Mouse (Mus musculus) liver, embryonic 16.5 days (tissue): ENCODE measurements around the gene Nelfa. TPM values are rescaled to one million over a fixed set of nuclear protein-coding genes. Genes with fewer than 3 reads are reported as not detected.

Experiments used
- ATAC-seq: fragments of 200-750 bp; cut with Nextera tagmentation; 2 replicates; pipeline ENCODE4 v1.8.0; 2017; ENCODE audit warnings: low read depth, mild to moderate bottlenecking, moderate number of reproducible peaks, moderate library complexity
- H3K27ac ChIP-seq: fragments of 300-500 bp; sonication (generic); 2 replicates; pipeline ENCODE4 v1.5.1; 2014; ENCODE audit warnings: mild to moderate bottlenecking, low read length
- H3K27me3 ChIP-seq: fragments of 300-500 bp; sonication (generic); 2 replicates; pipeline ENCODE4 v1.6.1; 2014; ENCODE audit warnings: low read depth, low read length, mixed read lengths; ENCODE audit not compliant: control insufficient read depth, insufficient read depth
- H3K36me3 ChIP-seq: fragments of 300-500 bp; sonication (generic); 2 replicates; pipeline ENCODE4 v1.6.1; 2014; ENCODE audit warnings: mild to moderate bottlenecking; ENCODE audit not compliant: control insufficient read depth, insufficient read depth
- H3K4me1 ChIP-seq: fragments of 300-500 bp; sonication (generic); 2 replicates; pipeline ENCODE4 v1.6.1; 2014; ENCODE audit warnings: low read depth, low read length, mixed read lengths; ENCODE audit not compliant: control insufficient read depth
- H3K4me2 ChIP-seq: fragments of 300-500 bp; sonication (generic); 2 replicates; pipeline ENCODE4 v1.6.1; 2014; ENCODE audit warnings: low read depth, low read length, mixed read lengths
- H3K4me3 ChIP-seq: fragments of 300-500 bp; sonication (generic); 2 replicates; pipeline ENCODE4 v1.5.1; 2014; ENCODE audit warnings: low read depth, mild to moderate bottlenecking, low read length
- H3K9ac ChIP-seq: fragments of 300-500 bp; sonication (generic); 2 replicates; pipeline ENCODE4 v1.6.1; 2014; ENCODE audit warnings: low read depth, low read length
- H3K9me3 ChIP-seq: fragments of 300-500 bp; sonication (generic); replicated peaks from 2 replicates; pipeline ENCODE4 v1.6.1; 2016; ENCODE audit warnings: low read length; ENCODE audit not compliant: control insufficient read depth
- WGBS: fragments of 180-500 bp; shearing (Covaris S2); extraction: QIAGEN DNeasy Blood & Tissue Kit; methylation state at CpG from one replicate; pipeline ENCODE4 v1.1.7; 2014; ENCODE audit not compliant: insufficient replicate concordance; 5-methylcytosine and 5-hydroxymethylcytosine counted together
- microRNA-seq: library from miRNA; unstranded; fragments of <30 nt; microRNA quantifications from one replicate; pipeline ENCODE4, GENCODE M21; 2016
- polyA plus RNA-seq: library from polyadenylated mRNA; unstranded; fragments of >200 nt; fragmentation: Nextera tagmentation; extraction: Ambion mirVana; gene quantifications from 2 replicates; pipeline ENCODE4 v1.2.1, GENCODE M21; 2015

Gene Nelfa
- polyA plus RNA-seq, 1 experiment from 2014 or later, result 23.0 TPM

DNA sequence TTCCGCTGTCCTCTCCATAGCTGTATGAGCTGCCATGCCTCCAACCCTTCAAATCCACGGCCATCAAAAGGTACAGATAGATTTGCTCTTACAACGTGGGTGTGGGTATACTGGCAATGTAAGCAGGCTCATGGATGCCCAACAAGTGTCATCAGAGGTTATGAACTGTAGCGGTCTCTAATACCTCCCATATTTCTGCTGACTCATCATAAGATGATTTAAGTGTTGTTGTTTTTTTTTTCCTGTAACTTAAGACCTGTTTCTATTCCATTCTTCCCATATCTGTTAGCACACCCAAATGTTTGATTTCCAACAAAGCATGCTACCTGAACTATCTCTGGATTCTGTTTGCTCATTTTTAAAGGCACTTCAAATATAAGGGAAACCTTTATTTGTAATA lies 55.1 kb downstream of the Nelfa start:
- H3K36me3 ChIP-seq, result peaks cover 63% of the 10 kb centered on the region
- 90% methylated on average over 4 of the region's 4 CpGs for WGBS

DNA sequence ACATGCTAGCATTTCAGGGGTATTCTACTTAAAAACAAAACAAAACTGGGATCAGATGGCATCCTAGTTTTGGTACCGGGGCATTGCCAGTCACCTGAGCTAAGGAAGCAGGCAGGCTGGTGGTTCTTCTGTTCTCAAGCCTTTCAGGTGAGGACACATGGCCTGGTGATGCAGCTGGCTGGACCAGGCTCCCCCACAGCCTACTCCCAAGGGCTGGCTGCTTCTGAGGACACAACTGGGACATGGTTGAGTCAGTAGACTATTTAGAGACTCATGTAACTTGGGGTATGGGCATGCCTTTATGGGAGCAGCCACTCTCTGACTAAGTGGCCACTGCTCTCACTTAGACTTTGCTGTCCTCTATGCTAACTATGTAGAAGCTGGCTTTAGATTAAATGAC lies 60.7 kb downstream of the Nelfa start:
- Histone ChIP-seq H3K27ac (no peak overlapping the region), H3K4me3 (no peak overlapping the region), H3K9me3 (no peaks in the 10 kb centered on the region), H3K4me1 (no peaks in the 10 kb centered on the region), H3K9ac (no peak overlapping the region), H3K36me3 (peaks cover 51% of the 10 kb centered on the region), H3K27me3 (no peaks in the 10 kb centered on the region), H3K4me2 (no peak overlapping the region)
- WGBS, result 89% methylated on average over 1 of the region's 1 CpGs
- no peak for ATAC-seq

More for the DNA sequence above, 55.1 kb downstream of the Nelfa start:
- H3K27ac ChIP-seq, result no peak overlapping the region
- H3K4me3 ChIP-seq, result no peak overlapping the region
- no peaks in the 10 kb centered on the region for H3K4me1 ChIP-seq
- no peaks in the 10 kb centered on the region for H3K27me3 ChIP-seq
- no peak overlapping the region for H3K9ac ChIP-seq
- H3K9me3 ChIP-seq, result no peaks in the 10 kb centered on the region
- no peak for ATAC-seq
- no peak overlapping the region for H3K4me2 ChIP-seq

DNA sequence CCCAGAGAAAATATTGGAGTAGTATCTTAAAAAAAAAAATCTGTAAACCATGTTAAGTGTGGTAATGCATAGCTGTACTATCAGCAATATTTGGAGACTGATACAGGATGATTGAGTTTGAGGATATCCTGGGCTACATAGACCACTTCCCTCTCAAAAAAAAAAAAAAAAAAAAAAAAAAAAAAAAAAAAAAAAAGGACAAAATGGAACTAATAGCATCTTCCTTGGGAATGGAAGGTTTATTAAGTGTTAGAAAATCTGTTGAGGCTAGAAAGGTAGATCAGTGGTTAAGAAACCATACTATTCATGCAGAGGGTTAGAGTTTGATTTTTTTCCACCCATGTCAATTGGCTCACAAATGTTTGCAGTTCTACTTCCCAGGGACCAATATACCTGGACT lies 78.5 kb downstream of the Nelfa start:
- H3K27me3 ChIP-seq, result no peaks in the 10 kb centered on the region
- H3K4me2 ChIP-seq, result no peak overlapping the region
- H3K27ac ChIP-seq, result no peak overlapping the region
- no peak overlapping the region for H3K9ac ChIP-seq
- peaks cover 4% of the 10 kb centered on the region for H3K9me3 ChIP-seq
- peaks cover 62% of the 10 kb centered on the region for H3K36me3 ChIP-seq
- no peak for ATAC-seq
- no peaks in the 10 kb centered on the region for H3K4me1 ChIP-seq
- H3K4me3 ChIP-seq, result no peak overlapping the region

DNA sequence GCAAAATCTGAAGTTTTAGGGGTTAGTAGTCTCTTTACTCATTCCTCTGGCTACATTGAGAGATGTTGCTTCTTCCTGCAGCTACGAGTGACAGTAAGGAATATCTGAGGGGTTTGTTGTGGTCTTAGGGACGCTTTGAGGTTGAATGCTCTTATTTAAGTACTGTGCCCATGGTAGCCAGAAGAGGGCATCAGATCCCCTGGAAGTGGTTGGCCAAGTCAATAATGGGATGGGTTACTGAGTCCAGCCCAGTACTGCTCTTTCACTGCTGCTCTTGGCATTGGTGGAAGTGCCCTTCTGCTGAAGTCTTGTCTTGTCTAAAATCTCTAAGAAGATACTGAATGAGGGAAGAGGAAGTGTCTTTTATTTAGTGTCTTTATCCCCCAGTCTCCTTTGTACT lies 82.2 kb downstream of the Nelfa start:
- no peak overlapping the region for H3K27ac ChIP-seq
- H3K4me1 ChIP-seq, result no peaks in the 10 kb centered on the region
- H3K4me2 ChIP-seq, result no peak overlapping the region
- ATAC-seq, result no peak
- no peak overlapping the region for H3K4me3 ChIP-seq
- no peaks in the 10 kb centered on the region for H3K27me3 ChIP-seq
- H3K9ac ChIP-seq, result no peak overlapping the region
- H3K36me3 ChIP-seq, result peaks cover 45% of the 10 kb centered on the region
- WGBS, result 64% methylated on average over 2 of the region's 2 CpGs
- H3K9me3 ChIP-seq, result no peaks in the 10 kb centered on the region

DNA sequence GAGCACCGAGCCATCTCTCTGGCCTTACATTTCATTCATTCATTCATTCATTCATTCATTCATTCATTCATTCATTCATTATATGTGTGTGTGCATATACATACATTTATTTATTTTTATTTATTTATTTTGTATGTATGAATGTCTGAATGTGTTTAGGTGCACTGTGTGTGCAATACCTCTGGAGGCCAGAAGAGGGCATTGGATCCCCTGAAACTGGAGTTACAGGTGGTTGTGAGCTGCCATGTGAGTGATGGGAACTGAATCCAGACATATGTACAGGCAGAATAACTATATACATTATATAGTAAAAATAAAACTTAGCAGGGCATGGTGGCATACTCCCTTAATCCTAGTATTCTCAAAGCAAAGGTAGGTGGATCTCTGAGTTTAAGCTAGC lies 83.1 kb downstream of the Nelfa start:
- peaks cover 43% of the 10 kb centered on the region for H3K36me3 ChIP-seq
- WGBS, result 96% methylated on average over 1 of the region's 1 CpGs
- ATAC-seq, result no peak
- H3K9me3 ChIP-seq, result no peaks in the 10 kb centered on the region
- H3K4me2 ChIP-seq, result no peak overlapping the region
- H3K4me1 ChIP-seq, result no peaks in the 10 kb centered on the region
- H3K27ac ChIP-seq, result no peak overlapping the region
- H3K9ac ChIP-seq, result no peak overlapping the region
- no peak overlapping the region for H3K4me3 ChIP-seq
- no peaks in the 10 kb centered on the region for H3K27me3 ChIP-seq

DNA sequence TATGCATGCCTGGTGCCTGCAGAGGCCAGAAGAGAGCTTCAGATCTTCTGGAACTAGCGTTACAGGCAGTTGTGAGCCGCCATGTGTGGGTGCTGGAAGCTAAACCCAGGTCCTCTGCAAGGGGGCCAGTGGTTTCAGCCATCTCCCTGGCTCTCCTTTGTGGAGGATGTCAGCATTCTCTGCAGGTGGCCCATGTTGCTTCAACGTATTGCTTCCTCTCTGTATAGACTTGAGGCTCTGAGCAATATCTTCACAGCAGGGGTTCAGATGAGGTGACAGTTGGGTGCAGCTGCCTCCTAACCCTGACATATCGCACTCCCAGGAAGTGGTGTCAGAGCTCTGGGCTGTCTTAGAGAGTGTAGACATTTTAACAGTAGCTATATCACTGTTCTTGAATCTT lies 84.7 kb downstream of the Nelfa start:
- ATAC-seq, result no peak
- peaks cover 34% of the 10 kb centered on the region for H3K36me3 ChIP-seq
- H3K4me2 ChIP-seq, result no peak overlapping the region
- no peaks in the 10 kb centered on the region for H3K27me3 ChIP-seq
- WGBS, result 87% methylated on average over 4 of the region's 4 CpGs
- H3K9me3 ChIP-seq, result no peaks in the 10 kb centered on the region
- no peak overlapping the region for H3K27ac ChIP-seq
- H3K4me1 ChIP-seq, result no peaks in the 10 kb centered on the region
- no peak overlapping the region for H3K9ac ChIP-seq
- no peak overlapping the region for H3K4me3 ChIP-seq

Small RNA genes lying within 50 kb of the gene (microRNA-seq; reads per million reads assigned to microRNA genes)
- 0.98 reads per million for gene Mir7024

Other genes starting within 250 kb of the Nelfa start
- gene Fgfr3, start 214.7 kb downstream of the Nelfa start, polyA plus RNA-seq, result 2.9 and 3.4 TPM in 2 replicates
- gene Letm1, start 153.6 kb downstream of the Nelfa start, polyA plus RNA-seq, result 12.9 and 14.7 TPM in 2 replicates
- gene Nsd2, start 115.7 kb downstream of the Nelfa start, polyA plus RNA-seq, result 17.1 and 20.2 TPM in 2 replicates
- gene Gm1673, start 47.0 kb upstream of the Nelfa start, polyA plus RNA-seq, result 3.4 and 4.6 TPM in 2 replicates
- gene Nat8l, start 59.6 kb upstream of the Nelfa start, polyA plus RNA-seq, result 0.09 and 0.12 TPM in 2 replicates
- gene Poln, start 233.0 kb upstream of the Nelfa start, polyA plus RNA-seq, result 0.48 and 0.71 TPM in 2 replicates
- gene Haus3, start 233.1 kb upstream of the Nelfa start, polyA plus RNA-seq, result 19.8 and 21.9 TPM in 2 replicates